Mouse (Mus musculus): ENCODE results near the gene Asprv1. TPM values are rescaled to one million over a fixed set of nuclear protein-coding genes. Genes with fewer than 3 reads are reported as not detected.

Gene Asprv1
- polyA plus RNA-seq, 1 experiment, result 10.1 TPM

- WGBS, result 64% methylated on average over 17 of the region's 17 CpGs
- TF ChIP-seq POLR2A (IDR thresholded peaks at IDR 0.05; ENCODE audit: control insufficient read depth, extremely low read depth, insufficient read depth, low read length, poor library complexity), result no peak
- TF ChIP-seq CTCF (IDR thresholded peaks at IDR 0.05; ENCODE audit: borderline replicate concordance, control insufficient read depth, extremely low read depth, insufficient read depth, low read length, poor library complexity), result no peak
- Histone ChIP-seq H3K27me3 (ENCODE audit: control insufficient read depth, insufficient read depth, low read length) (no peaks in the 10 kb centered on the region), H3K4me3 (ENCODE audit: control insufficient read depth, insufficient read depth, low read length) (no peak overlapping the region), H3K4me1 (replicated peaks; ENCODE audit: control insufficient read depth, insufficient read depth, low read length) (peaks cover 10% of the 10 kb centered on the region), H3K36me3 (ENCODE audit: control insufficient read depth, insufficient read depth, low read length) (no peaks in the 10 kb centered on the region), H3K27ac (ENCODE audit: control insufficient read depth, insufficient read depth, low read length) (no peak overlapping the region)
- no peak for DNase-seq
Measured at GRCm38 (mm10) chr6:86595865-86596440, 32.0 kb upstream of the Asprv1 start.

DNA sequence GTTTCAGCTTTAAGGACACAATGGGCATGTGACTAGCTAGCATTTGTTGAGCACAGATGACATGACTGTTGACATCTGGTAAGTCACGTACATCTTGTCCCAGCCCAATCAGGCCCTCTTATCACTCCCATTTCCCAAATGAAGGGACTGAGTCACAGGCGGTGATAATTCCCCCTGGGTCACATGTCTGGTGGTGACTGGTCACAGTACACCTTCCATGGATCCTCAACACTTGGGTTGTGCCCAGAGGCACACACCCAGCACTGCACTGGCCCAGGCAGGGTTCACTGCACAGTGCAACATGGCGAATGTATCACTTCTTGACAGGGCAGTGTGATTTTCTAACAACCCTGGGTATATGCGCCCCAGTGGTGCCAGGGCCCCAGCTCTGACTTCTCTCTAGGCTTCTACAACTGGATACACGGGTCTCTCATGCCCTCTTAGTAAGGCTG lies 29.2 kb upstream of the Asprv1 start:
- Histone ChIP-seq H3K27me3 (ENCODE audit: control insufficient read depth, insufficient read depth, low read length) (no peaks in the 10 kb centered on the region), H3K36me3 (ENCODE audit: control insufficient read depth, insufficient read depth, low read length) (no peaks in the 10 kb centered on the region), H3K4me1 (replicated peaks; ENCODE audit: control insufficient read depth, insufficient read depth, low read length) (peaks cover 10% of the 10 kb centered on the region), H3K4me3 (ENCODE audit: control insufficient read depth, insufficient read depth, low read length) (no peak overlapping the region), H3K27ac (ENCODE audit: control insufficient read depth, insufficient read depth, low read length) (no peak overlapping the region)
- DNase-seq, result no peak
- TF ChIP-seq POLR2A (IDR thresholded peaks at IDR 0.05; ENCODE audit: control insufficient read depth, extremely low read depth, insufficient read depth, low read length, poor library complexity) (no peak), CTCF (IDR thresholded peaks at IDR 0.05; ENCODE audit: borderline replicate concordance, control insufficient read depth, extremely low read depth, insufficient read depth, low read length, poor library complexity) (no peak)
- 91% methylated on average over 5 of the region's 5 CpGs for WGBS

- H3K27ac ChIP-seq (ENCODE audit: control insufficient read depth, insufficient read depth, low read length), result no peak overlapping the region
- H3K36me3 ChIP-seq (ENCODE audit: control insufficient read depth, insufficient read depth, low read length), result no peaks in the 10 kb centered on the region
- peaks cover 10% of the 10 kb centered on the region for H3K4me1 ChIP-seq (replicated peaks; ENCODE audit: control insufficient read depth, insufficient read depth, low read length)
- peak; percentile 75; the same call in 1 of the 2 replicates for TF ChIP-seq CTCF (IDR thresholded peaks at IDR 0.05; ENCODE audit: borderline replicate concordance, control insufficient read depth, extremely low read depth, insufficient read depth, low read length, poor library complexity)
- TF ChIP-seq POLR2A (IDR thresholded peaks at IDR 0.05; ENCODE audit: control insufficient read depth, extremely low read depth, insufficient read depth, low read length, poor library complexity), result no peak
- no peak overlapping the region for H3K4me3 ChIP-seq (ENCODE audit: control insufficient read depth, insufficient read depth, low read length)
- DNase-seq, result peak; percentile 82
- H3K27me3 ChIP-seq (ENCODE audit: control insufficient read depth, insufficient read depth, low read length), result no peaks in the 10 kb centered on the region
- 33% methylated on average over 4 of the region's 4 CpGs for WGBS
Measured at GRCm38 (mm10) chr6:86599197-86599596, 28.8 kb upstream of the Asprv1 start.

DNA sequence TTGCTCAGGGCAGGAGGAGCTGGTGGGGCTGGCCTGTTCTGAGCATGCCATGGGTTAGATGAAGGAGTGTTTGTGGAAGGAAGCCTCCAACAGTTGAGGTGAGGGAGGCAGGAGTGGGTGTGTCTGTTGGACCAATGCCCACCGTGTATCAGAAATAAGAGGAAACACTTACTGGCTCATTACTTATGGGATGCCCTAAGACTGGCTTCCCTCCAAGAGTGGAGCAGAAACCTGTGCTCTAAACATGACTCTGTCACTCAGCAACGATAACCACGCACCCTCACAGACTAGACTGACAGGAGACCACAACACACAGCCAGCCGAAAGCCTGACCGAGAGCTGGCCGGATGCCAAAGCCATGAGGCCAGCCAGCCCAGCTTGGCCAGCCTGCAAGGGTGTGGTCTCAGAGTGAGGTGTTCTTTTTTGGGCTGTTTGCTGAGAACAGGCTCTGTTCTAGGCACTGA lies 28.0 kb upstream of the Asprv1 start:
- DNase-seq, result no peak
- H3K27me3 ChIP-seq (ENCODE audit: control insufficient read depth, insufficient read depth, low read length), result no peaks in the 10 kb centered on the region
- H3K4me3 ChIP-seq (ENCODE audit: control insufficient read depth, insufficient read depth, low read length), result no peak overlapping the region
- no peak for TF ChIP-seq POLR2A (IDR thresholded peaks at IDR 0.05; ENCODE audit: control insufficient read depth, extremely low read depth, insufficient read depth, low read length, poor library complexity)
- TF ChIP-seq CTCF (IDR thresholded peaks at IDR 0.05; ENCODE audit: borderline replicate concordance, control insufficient read depth, extremely low read depth, insufficient read depth, low read length, poor library complexity), result no peak
- WGBS, result 8% methylated on average over 6 of the region's 6 CpGs
- peaks cover 14% of the 10 kb centered on the region for H3K4me1 ChIP-seq (replicated peaks; ENCODE audit: control insufficient read depth, insufficient read depth, low read length)
- no peak overlapping the region for H3K27ac ChIP-seq (ENCODE audit: control insufficient read depth, insufficient read depth, low read length)
- H3K36me3 ChIP-seq (ENCODE audit: control insufficient read depth, insufficient read depth, low read length), result no peaks in the 10 kb centered on the region

DNA sequence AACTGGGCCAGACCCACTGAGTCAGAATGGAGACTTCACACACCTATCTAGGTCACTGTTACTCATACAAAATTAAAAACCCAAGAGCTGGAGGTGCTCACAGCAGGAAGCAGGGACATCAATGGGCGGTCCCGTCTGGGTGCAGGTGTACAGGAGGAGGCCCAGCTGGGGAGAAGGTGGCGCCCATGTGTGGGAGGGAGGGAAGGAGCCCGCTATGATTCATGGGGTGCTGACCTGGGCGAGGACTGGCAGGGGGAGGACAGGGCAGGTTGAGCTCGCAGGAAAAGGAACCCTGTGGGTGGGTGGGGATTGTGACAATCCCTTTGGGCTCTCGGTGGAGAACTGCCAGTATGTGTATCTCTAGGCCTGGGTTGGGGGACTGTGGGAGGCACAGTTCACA lies 22.7 kb upstream of the Asprv1 start:
- no peak for TF ChIP-seq CTCF (IDR thresholded peaks at IDR 0.05; ENCODE audit: borderline replicate concordance, control insufficient read depth, extremely low read depth, insufficient read depth, low read length, poor library complexity)
- no peak for TF ChIP-seq POLR2A (IDR thresholded peaks at IDR 0.05; ENCODE audit: control insufficient read depth, extremely low read depth, insufficient read depth, low read length, poor library complexity)
- Histone ChIP-seq H3K4me3 (ENCODE audit: control insufficient read depth, insufficient read depth, low read length) (no peak overlapping the region), H3K36me3 (ENCODE audit: control insufficient read depth, insufficient read depth, low read length) (no peaks in the 10 kb centered on the region), H3K27me3 (ENCODE audit: control insufficient read depth, insufficient read depth, low read length) (no peaks in the 10 kb centered on the region), H3K4me1 (replicated peaks; ENCODE audit: control insufficient read depth, insufficient read depth, low read length) (peaks cover 35% of the 10 kb centered on the region), H3K27ac (ENCODE audit: control insufficient read depth, insufficient read depth, low read length) (no peak overlapping the region)
- peak; percentile 50 for DNase-seq
- 9% methylated on average over 7 of the region's 7 CpGs for WGBS

GRCm38 (mm10) chr6:86606289-86606688 lies 21.7 kb upstream of the Asprv1 start:
- 92% methylated on average over 4 of the region's 4 CpGs for WGBS
- TF ChIP-seq CTCF (IDR thresholded peaks at IDR 0.05; ENCODE audit: borderline replicate concordance, control insufficient read depth, extremely low read depth, insufficient read depth, low read length, poor library complexity) (no peak), POLR2A (IDR thresholded peaks at IDR 0.05; ENCODE audit: control insufficient read depth, extremely low read depth, insufficient read depth, low read length, poor library complexity) (0 out of 2 replicates have a peak, but pooled peaks have one; percentile 13)
- no peak overlapping the region for H3K27ac ChIP-seq (ENCODE audit: control insufficient read depth, insufficient read depth, low read length)
- H3K27me3 ChIP-seq (ENCODE audit: control insufficient read depth, insufficient read depth, low read length), result no peaks in the 10 kb centered on the region
- no peak for DNase-seq
- no peaks in the 10 kb centered on the region for H3K36me3 ChIP-seq (ENCODE audit: control insufficient read depth, insufficient read depth, low read length)
- H3K4me3 ChIP-seq (ENCODE audit: control insufficient read depth, insufficient read depth, low read length), result no peak overlapping the region
- peaks cover 35% of the 10 kb centered on the region for H3K4me1 ChIP-seq (replicated peaks; ENCODE audit: control insufficient read depth, insufficient read depth, low read length)
